Mouse (Mus musculus) liver, embryonic 14.5 days (tissue): ENCODE measurements at regions not wholly inside any gene's neighbourhood (a gene's known extent, or its start where the extent isn't known, plus 50 kb on each side); places are given as distances from the start of the nearest gene placed in this dataset.

ENCODE experiments used
- CTCF ChIP-seq: IDR thresholded peaks from 2 replicates; pipeline ENCODE4 v1.5.1; 2016; ENCODE audit warnings: antibody characterized with exemption, low read depth, control low read depth
- EP300 ChIP-seq: IDR thresholded peaks from 2 replicates; pipeline ENCODE4 v1.6.1; 2016; ENCODE audit warnings: antibody characterized with exemption, low read depth

DNA sequence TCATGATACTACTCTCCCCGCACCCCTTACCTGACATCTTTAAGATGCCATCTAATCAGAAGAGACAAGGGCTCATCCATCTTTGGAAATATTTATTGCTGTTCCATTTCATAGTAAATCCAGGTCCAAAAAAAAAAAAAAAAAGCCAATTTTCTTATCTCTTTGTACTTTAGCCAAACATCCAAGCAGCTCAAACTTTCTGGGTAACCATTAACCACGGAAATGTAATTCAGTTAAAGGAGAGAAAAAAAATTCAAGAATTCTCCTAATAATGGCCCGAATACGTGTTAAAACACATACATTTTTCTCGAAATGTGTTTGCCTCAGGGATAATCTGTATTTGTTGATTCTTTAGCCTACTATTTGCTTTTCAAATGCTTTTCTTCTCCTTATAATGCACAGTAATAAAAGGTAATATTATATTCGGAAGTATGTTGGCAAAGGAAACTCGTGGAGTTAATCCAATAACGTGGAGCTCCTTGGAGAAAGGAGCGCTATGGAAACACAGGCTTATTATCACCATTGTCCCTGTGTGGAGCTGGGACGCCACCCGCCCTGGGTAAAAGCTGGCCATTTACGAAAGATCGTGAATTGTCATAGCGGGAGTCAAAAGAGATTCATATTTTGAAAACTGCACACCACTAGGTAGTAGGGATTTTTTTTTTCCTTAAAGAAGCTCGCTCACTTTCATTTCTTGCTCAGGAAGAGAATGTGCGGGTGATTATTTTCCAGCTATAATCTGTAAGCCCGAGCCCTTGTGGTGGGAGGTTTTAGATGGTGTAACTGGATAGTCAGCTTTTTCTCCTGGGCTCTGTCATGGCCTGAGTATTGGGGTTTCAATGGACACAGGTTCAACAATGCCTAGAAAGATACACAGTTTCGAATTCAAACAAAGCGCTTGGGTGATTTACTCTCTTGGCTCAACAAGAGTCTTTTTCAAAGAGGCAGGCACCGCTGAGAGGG, 108.4 kb upstream of the Psmd7 start:
- TF ChIP-seq CTCF = no peak
- no peak for TF ChIP-seq EP300
